Mouse (Mus musculus): Measurements from ENCODE around the gene Gm21994. TPM values are rescaled to one million over a fixed set of nuclear protein-coding genes. Genes with fewer than 3 reads are reported as not detected.
"Not testable (repeated sequence)": the region's sequence is repeated elsewhere in the genome, so short reads cannot be mapped to it uniquely, and the experiment has no call there.

Gene Gm21994
- polyA plus RNA-seq (2012), result not detected in 2 replicates

- not testable (repeated sequence) for H3K4me1 ChIP-seq (ENCODE audit: control insufficient read depth); H3K27me3 ChIP-seq (ENCODE audit: control insufficient read depth); H3K36me3 ChIP-seq (ENCODE audit: control insufficient read depth); H3K4me3 ChIP-seq (replicated peaks); H3K9me3 ChIP-seq (ENCODE audit: control insufficient read depth, low read length)
These were observed at the start of gene Gm21994 for GRCm38 (mm10) chr2:150255491-150255890. TSS of gene Gm21994 (minus strand) at chr2:150255591.

DNA sequence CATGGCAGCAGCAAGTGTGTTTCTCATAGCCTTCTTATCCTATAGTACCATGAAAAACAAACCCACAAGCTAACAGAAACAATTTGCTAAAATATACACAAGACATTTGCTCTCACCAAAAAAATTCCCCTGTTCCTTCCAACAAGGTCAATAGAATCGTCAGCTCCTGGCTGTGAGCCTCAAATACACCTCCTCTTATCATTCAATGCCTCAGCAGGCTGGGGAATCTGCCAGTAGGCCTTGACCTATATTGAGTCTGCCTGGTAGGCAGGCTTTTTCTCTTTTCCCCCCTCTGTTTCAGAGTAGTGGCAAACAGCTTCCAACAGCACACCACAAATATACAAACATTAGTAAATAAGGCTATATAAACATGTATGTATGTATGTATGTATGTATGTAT lies 43.7 kb upstream of the Gm21994 start:
- no peaks in the 10 kb centered on the region for H3K36me3 ChIP-seq (ENCODE audit: control insufficient read depth)
- no peaks in the 10 kb centered on the region for H3K27me3 ChIP-seq (ENCODE audit: control insufficient read depth)
- H3K4me1 ChIP-seq (ENCODE audit: control insufficient read depth), result no peaks in the 10 kb centered on the region
- H3K9me3 ChIP-seq (ENCODE audit: control insufficient read depth, low read length), result no peaks in the 10 kb centered on the region
- no peak for TF ChIP-seq GATA1 (IDR thresholded peaks at IDR 0.05; ENCODE audit: low read length)
- H3K4me3 ChIP-seq (replicated peaks), result no peak overlapping the region

DNA sequence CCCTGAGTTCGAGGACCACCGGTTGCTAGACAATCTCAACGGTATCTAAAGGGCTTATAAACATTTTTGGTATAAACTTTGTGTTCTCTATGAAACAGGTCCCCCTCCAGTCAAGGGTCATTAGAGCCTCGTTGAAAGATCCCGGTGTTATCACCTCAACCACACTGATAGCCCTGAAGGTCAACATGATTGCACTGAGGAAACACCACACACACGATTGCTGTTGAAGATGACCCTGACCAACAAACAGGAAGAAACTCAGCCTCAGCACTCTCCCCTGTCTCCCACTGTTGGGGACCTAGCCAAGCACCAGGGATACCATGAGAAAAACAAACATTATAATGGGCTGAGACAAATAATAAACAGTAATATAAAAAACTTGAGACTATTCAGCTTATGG lies 38.3 kb upstream of the Gm21994 start:
- Histone ChIP-seq H3K4me3 (replicated peaks) (no peak overlapping the region), H3K4me1 (ENCODE audit: control insufficient read depth) (no peaks in the 10 kb centered on the region), H3K9me3 (ENCODE audit: control insufficient read depth, low read length) (peaks cover 3% of the 10 kb centered on the region; the same call in 1 of the 2 replicates), H3K27me3 (ENCODE audit: control insufficient read depth) (no peaks in the 10 kb centered on the region), H3K36me3 (ENCODE audit: control insufficient read depth) (no peaks in the 10 kb centered on the region)
- no peak for TF ChIP-seq TAL1 (IDR thresholded peaks at IDR 0.05; ENCODE audit: low read length)
- no peak for TF ChIP-seq GATA1 (IDR thresholded peaks at IDR 0.05; ENCODE audit: low read length)

GRCm38 (mm10) chr2:150257291-150257690 lies 1.9 kb upstream of the Gm21994 start, which contains the start of gene Gm14124:
TSS of gene Gm14124 (plus strand) at chr2:150257517.
- not testable (repeated sequence) for H3K4me3 ChIP-seq (replicated peaks); H3K36me3 ChIP-seq (ENCODE audit: control insufficient read depth); H3K27me3 ChIP-seq (ENCODE audit: control insufficient read depth); H3K9me3 ChIP-seq (ENCODE audit: control insufficient read depth, low read length); H3K4me1 ChIP-seq (ENCODE audit: control insufficient read depth)

GRCm38 (mm10) chr2:150256861-150257260 lies 1.5 kb upstream of the Gm21994 start:
- not testable (repeated sequence) for H3K27me3 ChIP-seq (ENCODE audit: control insufficient read depth)

DNA sequence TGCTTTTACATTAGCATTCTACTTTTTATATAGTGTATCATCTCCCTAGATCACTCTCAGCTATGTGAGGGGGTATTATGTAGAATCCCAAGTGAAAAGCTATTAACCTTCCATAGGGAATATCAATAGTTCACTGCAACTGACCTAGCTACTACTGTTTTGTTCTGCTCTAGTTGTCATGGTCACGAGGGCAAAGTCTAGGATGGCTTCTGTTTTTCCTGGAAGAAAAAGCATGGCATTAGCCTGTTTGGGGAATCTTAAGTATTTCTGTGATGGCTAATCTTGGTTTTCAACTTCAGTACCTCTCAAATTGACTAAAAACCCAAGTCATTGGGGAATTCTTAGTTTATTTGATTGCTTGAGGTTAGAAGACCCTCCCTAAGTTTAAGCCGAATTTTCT lies 12.2 kb downstream of the Gm21994 start:
- Histone ChIP-seq H3K4me1 (ENCODE audit: control insufficient read depth) (no peaks in the 10 kb centered on the region), H3K36me3 (ENCODE audit: control insufficient read depth) (no peaks in the 10 kb centered on the region)
- TF ChIP-seq GATA1 (IDR thresholded peaks at IDR 0.05; ENCODE audit: low read length) (no peak), TAL1 (IDR thresholded peaks at IDR 0.05; ENCODE audit: low read length) (no peak)

More at GRCm38 (mm10) chr2:150256861-150257260, 1.5 kb upstream of the Gm21994 start:
- H3K4me3 ChIP-seq (replicated peaks); H3K9me3 ChIP-seq (ENCODE audit: control insufficient read depth, low read length); H3K4me1 ChIP-seq (ENCODE audit: control insufficient read depth); H3K36me3 ChIP-seq (ENCODE audit: control insufficient read depth): not testable (repeated sequence)

DNA sequence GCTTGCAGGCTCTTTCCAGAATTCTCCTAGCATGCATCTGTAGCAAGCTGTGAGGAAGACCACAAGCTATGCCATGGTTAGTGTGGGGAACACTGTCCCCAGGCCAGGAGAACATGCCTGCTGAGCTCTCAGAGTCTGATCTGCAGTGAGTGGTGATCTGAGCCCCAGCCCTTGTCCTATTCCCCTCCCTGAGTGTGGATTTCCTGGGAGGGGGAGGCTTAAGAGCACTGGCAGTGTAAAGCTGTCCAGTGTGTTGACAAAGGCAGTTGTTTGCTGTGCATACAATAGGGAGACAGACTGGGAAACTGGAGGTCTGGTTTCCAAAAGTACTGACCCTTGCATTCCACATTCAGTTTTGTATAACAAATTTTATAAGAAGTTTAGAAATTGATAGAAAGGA lies 32.1 kb downstream of the Gm21994 start:
- H3K4me3 ChIP-seq (replicated peaks); H3K4me1 ChIP-seq (ENCODE audit: control insufficient read depth); H3K9me3 ChIP-seq (ENCODE audit: control insufficient read depth, low read length): not testable (repeated sequence)

More for the DNA sequence above, 12.2 kb downstream of the Gm21994 start:
- Histone ChIP-seq H3K9me3 (ENCODE audit: control insufficient read depth, low read length) (peaks cover 9% of the 10 kb centered on the region), H3K4me3 (replicated peaks) (no peak overlapping the region), H3K27me3 (ENCODE audit: control insufficient read depth) (no peaks in the 10 kb centered on the region)

DNA sequence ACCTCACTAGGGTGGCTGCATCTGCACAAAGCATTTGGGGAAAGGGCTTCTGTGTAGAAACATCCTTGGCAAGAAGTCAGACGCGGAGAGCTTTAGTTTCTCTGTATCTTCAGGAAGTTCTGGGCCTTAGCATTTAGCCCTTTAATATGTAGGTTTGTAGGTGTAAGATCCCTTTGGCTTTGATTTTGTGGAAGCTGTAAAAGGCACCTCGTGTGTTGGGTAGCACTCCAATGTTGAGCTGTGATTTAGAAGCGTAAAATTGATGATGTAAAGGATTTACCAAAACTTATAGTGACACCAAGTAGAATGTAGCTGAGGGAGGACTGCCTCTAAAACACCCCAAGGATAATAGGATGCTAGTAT lies 37.0 kb downstream of the Gm21994 start:
- H3K27me3 ChIP-seq (ENCODE audit: control insufficient read depth); H3K36me3 ChIP-seq (ENCODE audit: control insufficient read depth); H3K9me3 ChIP-seq (ENCODE audit: control insufficient read depth, low read length); H3K4me1 ChIP-seq (ENCODE audit: control insufficient read depth); H3K4me3 ChIP-seq (replicated peaks): not testable (repeated sequence)

More for the DNA sequence above, 32.1 kb downstream of the Gm21994 start:
- not testable (repeated sequence) for H3K27me3 ChIP-seq (ENCODE audit: control insufficient read depth); H3K36me3 ChIP-seq (ENCODE audit: control insufficient read depth)

DNA sequence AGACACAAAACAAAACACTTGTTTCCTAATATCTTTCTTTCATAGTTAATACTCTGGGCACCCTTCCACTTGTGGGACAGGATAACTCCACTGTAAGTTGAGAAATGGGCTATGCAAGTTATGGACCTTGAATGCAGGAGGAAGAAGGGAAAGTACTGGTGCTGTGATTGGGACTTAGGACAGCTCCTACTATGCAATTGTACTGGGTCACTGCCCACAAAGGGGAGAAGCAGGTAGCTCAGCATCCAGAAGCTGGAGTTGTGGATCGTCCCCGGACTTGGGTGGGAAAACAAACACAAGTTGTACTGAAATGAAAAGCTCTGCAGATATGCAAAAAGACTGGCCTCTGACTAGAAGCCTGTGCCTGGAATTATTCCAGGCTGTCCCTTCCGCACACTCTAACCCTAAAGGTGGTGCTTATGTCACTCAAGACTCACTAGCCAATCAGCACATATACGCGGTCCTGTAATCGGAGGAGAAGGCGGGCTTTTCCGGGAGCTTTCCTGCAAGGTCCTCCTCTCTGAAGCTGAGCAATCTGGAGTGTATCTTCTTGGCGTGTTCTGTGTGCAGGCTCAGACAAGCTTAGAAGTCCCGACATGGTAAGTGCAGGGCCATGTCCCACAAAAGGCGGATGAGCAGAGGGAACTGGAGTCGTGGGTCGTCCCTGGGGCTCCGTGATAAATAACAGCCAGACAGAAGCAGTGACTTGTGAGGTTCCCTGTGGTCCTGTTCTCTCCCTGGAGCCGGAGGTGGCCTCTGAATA lies 37.6 kb downstream of the Gm21994 start, which contains the start of gene Zfp937:
Gene Zfp937, plus strand, starts transcription at position 474 of the 763 bp plus-strand sequence.
- not testable (repeated sequence) for H3K9me3 ChIP-seq (ENCODE audit: control insufficient read depth, low read length); H3K4me1 ChIP-seq (ENCODE audit: control insufficient read depth); H3K27me3 ChIP-seq (ENCODE audit: control insufficient read depth); H3K36me3 ChIP-seq (ENCODE audit: control insufficient read depth); H3K4me3 ChIP-seq (replicated peaks)

Other genes starting within 250 kb of the Gm21994 start
- not detected in 2 replicates for gene Zfp120, start 118.9 kb downstream of the Gm21994 start, polyA plus RNA-seq (2012)
- gene Gm10770, start 75.9 kb downstream of the Gm21994 start, polyA plus RNA-seq (2012), result not detected in 2 replicates
- not detected in 2 replicates for gene Gm14139, start 73.8 kb downstream of the Gm21994 start, polyA plus RNA-seq (2012)
- not detected in 2 replicates for gene Zfp937, start 37.5 kb downstream of the Gm21994 start, polyA plus RNA-seq (2012)
- not detected in 2 replicates for gene Gm14124, start 1.9 kb upstream of the Gm21994 start, polyA plus RNA-seq (2012)
- not detected in 2 replicates for gene Gm10130, start 68.1 kb upstream of the Gm21994 start, polyA plus RNA-seq (2012)
- gene 3300002I08Rik, start 107.2 kb upstream of the Gm21994 start, polyA plus RNA-seq (2012), result not detected in 2 replicates
- not detected in 2 replicates for gene Zfp442, start 195.9 kb upstream of the Gm21994 start, polyA plus RNA-seq (2012)
- not detected in 2 replicates for gene Zfp345, start 229.5 kb upstream of the Gm21994 start, polyA plus RNA-seq (2012)